Mouse (Mus musculus) E14TG2a.4 (cell line): ENCODE measurements around the gene Slc25a12.

Experiments used
- CTCF ChIP-seq: conservative IDR thresholded peaks from 2 replicates; pipeline ENCODE4 v1.5.1; 2014; ENCODE audit warnings: low read length
- NANOG ChIP-seq: IDR thresholded peaks from 2 replicates; pipeline ENCODE4 v1.6.1; 2014; ENCODE audit warnings: borderline replicate concordance, low read length, mixed read lengths

- TF ChIP-seq CTCF (no peak), NANOG (peak; percentile 56; the same call in 1 of the 2 replicates)
Observed at GRCm38 (mm10) chr2:71246096-71246495, 121.5 kb downstream of the Slc25a12 start.
